In genomic region chr16:60435283-60435682, GRCm38 (mm10) we compare ENCODE assay signal across 9 mouse cellular contexts.
DNase-seq lines count a peak whose midpoint lies in the region; TF ChIP-seq lines count a peak whose summit lies in the region.
"Had no signal": no experiment of that assay in that cellular context is flagged by ENCODE, and none has a peak within 500 bp of the region (broad histone marks: within the 10 kb centered on the region; RNA-seq: fewer than 3 reads in every experiment).

No protein-coding gene starts in this region.

- no peak overlapping the region for H3K4me3 ChIP-seq in ES-E14 (ENCODE audit: insufficient read depth in 1 of 2, low read depth in 1 of 2, low read length in 2 of 2, poor library complexity in 1 of 2, severe bottlenecking in 1 of 2)
- H3K4me3 ChIP-seq: embryonic facial prominence, embryonic 15.5 days had no signal

- no peak overlapping the region for H3K9ac ChIP-seq in ES-E14 (ENCODE audit: insufficient read depth, low read depth, low read length, poor library complexity, severe bottlenecking)
- H3K9ac ChIP-seq: embryonic facial prominence, embryonic 15.5 days had no signal

- peak; percentile 2 for DNase-seq in left cerebral cortex, adult 11 months (ENCODE audit: low spot score)
- no peak for DNase-seq in left cerebral cortex, adult 8-10 months (ENCODE audit: low spot score in 2 of 2)
- DNase-seq in ES-E14 (ENCODE audit: low read depth, low spot score): peak; percentile 22
- peak; percentile 20 for DNase-seq in adrenal gland, adult 2 months
- DNase-seq in heart, adult 8-10 months (ENCODE audit: low spot score): peak; percentile 26
- DNase-seq in retina, embryonic 14.5 days (ENCODE audit: low spot score): peak; percentile 44
- DNase-seq in cerebellum, adult 8-10 months: no peak
- no peak for DNase-seq in thymus, adult 18-20 months

- no peaks in the 10 kb centered on the region for H3K4me1 ChIP-seq in ES-E14 (ENCODE audit: control insufficient read depth in 2 of 2, insufficient read depth in 2 of 2, low read length in 2 of 2, poor library complexity in 1 of 2)
- H3K4me1 ChIP-seq: embryonic facial prominence, embryonic 15.5 days had no signal

- no peak overlapping the region for H3K27ac ChIP-seq in ES-E14 (ENCODE audit: insufficient read depth, low read depth, low read length, poor library complexity, severe bottlenecking)
- H3K27ac ChIP-seq: embryonic facial prominence, embryonic 15.5 days had no signal

- no peaks in the 10 kb centered on the region for H3K9me3 ChIP-seq in ES-E14 (ENCODE audit: control insufficient read depth, insufficient read depth, low read depth, low read length)
- H3K9me3 ChIP-seq: embryonic facial prominence, embryonic 15.5 days had no signal

- in situ Hi-C loops in ES-E14 (cut with MboI; ENCODE audit: low sequenced_read_pairs in 2 of 2, unreplicated experiment in 2 of 2): no loop called here

- H3K36me3 ChIP-seq in ES-E14 (ENCODE audit: control insufficient read depth, insufficient read depth, low read length, poor library complexity, severe bottlenecking): no peaks in the 10 kb centered on the region
- H3K36me3 ChIP-seq: embryonic facial prominence, embryonic 15.5 days had no signal

TF ChIP-seq in ES-E14, 5 proteins besides CTCF, POLR2A, EP300 and RAD21:
- TF ChIP-seq MAFK (IDR thresholded peaks at IDR 0.05; ENCODE audit: insufficient read depth, low read depth, low read length) (no peak), HCFC1 (IDR thresholded peaks at IDR 0.05; ENCODE audit: borderline replicate concordance, insufficient read depth, low read length) (no peak), CHD2 (IDR thresholded peaks at IDR 0.05; ENCODE audit: low read depth, low read length) (no peak), ZC3H11A (IDR thresholded peaks at IDR 0.05; ENCODE audit: borderline replicate concordance, low read depth, low read length) (no peak), ZNF384 (IDR thresholded peaks at IDR 0.05; ENCODE audit: low read depth, low read length) (no peak)

Comparison
In these comparisons a context has a peak if more than half of its experiments do, and no peak if none do; other contexts are left out.
1. DNase-seq: peak in left cerebral cortex, adult 11 months (single experiment), ES-E14 (single experiment), adrenal gland, adult 2 months (single experiment), heart, adult 8-10 months (single experiment) and retina, embryonic 14.5 days (single experiment); none in left cerebral cortex, adult 8-10 months (0 of 2), cerebellum, adult 8-10 months (single experiment) and thymus, adult 18-20 months (0 of 2).